Mouse (Mus musculus) frontal cortex, adult 2 months (tissue): Measurements from ENCODE around the gene Dctpp1. TPM values are rescaled to one million over a fixed set of nuclear protein-coding genes. Genes with fewer than 3 reads are reported as not detected.
A peak's percentile ranks its signal among the peaks of the same experiment; 100 is the strongest.
"Not testable (repeated sequence)": the region's sequence is repeated elsewhere in the genome, so short reads cannot be mapped to it uniquely, and the experiment has no call there.

Experiments used
- DNase-seq, 2 experiments: peaks; one replicate each; pipeline ENCODE4 v3.0.0; 2022; ENCODE audit warnings: low spot score in 1 of 2; ENCODE audit errors: extremely low spot score in 1 of 2
- polyA plus RNA-seq: library from polyadenylated mRNA; depleted of rRNA; stranded (reverse); fragments of >200 nt; gene quantifications from 2 replicates; pipeline ENCODE4 v1.2.3, GENCODE M21; 2012

Dctpp1 gene
- polyA plus RNA-seq, 1 experiment, result 27.9 TPM

DNA sequence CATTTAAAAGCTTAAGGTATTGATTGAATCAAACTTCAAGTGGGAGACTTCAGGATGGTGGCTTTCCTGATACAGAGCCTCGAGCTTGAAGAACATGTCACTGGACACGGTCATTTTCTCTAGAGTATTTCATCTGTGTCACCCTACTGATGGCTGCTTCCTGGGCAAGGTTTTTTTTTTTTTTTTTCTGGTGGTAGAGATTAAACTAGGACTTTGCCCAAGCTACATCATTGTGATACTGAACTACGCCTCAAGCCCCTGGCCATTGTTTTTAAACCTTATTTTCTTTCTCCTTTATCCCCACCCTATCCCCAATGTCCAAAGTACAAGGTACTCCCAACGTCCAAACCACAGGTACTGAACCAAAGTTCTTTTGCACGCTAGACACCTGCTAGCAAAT lies 10.2 kb upstream of the Dctpp1 start:
- no peak for DNase-seq

DNA sequence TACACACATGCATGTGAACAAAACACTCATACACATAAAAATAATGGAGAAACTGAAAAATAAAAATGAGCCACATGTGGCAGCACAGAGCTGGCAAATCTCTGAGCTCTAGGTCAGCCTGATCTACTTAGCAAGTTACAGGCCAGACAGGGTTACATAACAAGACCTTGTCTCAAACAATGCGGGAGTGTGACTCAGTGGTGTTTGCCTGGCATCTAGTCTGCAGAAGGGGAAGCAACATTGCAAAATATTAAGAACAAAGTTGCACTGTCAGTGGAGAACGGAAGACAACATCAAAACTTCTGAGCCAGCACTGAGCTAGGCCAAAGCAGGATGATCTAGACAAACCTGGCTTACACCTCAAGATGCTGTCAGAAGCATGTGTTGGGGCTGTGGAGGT lies 9.7 kb upstream of the Dctpp1 start:
- DNase-seq, result no peak

DNA sequence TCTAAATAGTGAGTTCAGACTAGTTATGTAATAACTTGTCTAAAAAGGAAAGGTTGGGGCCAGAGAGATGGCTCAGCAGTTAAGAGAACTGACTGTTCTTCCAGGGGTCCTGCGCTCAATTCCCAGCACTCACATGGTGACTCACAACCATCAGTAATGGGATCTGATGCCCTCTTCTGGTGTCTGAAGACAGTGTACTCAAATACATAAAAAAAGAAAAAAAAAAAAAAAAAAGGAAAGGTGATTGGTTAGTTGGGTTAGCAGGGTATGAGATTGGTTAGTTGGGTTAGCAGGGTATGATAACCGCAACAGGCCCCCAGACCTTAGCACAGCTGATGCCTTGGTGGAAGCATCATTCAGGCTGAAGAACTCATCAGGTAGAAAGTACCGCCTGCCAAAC lies 3.0 kb upstream of the Dctpp1 start:
- DNase-seq, result no peak

DNA sequence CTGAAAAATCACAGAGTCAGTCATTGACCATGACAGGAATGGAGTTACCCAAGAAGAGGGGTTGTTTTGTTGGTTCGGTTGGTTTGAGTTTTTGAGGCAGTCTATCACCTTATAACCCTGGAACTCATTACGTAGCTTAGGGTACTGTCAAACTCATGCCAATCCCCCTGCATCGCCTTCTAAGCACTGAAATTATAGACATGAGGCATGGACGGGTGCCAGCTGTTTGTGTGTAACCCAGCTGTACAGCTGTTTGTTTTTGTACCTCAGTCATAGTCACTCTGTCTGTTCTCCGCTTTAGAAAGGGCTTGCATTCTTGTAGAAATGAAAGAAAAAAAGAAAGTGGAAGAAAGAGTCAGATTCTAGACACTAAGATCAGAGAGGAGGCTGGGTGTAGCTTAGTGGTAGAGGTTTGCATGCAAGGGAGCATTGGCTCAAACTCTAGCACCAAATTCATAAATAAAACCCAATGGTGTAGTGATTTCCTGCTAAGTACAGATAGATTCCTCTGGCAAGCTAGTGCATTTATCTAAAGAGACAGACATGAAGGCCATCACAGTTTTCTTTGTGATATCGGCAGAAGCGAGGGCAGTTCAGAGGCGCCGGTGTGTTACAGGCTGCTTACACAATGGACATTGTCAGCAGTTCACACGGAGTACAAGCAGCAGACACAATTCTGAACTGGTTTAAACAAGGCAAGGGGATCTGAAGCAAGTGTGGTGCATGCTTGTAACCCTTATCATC lies 1.9 kb upstream of the Dctpp1 start:
- DNase-seq, result no peak

DNA sequence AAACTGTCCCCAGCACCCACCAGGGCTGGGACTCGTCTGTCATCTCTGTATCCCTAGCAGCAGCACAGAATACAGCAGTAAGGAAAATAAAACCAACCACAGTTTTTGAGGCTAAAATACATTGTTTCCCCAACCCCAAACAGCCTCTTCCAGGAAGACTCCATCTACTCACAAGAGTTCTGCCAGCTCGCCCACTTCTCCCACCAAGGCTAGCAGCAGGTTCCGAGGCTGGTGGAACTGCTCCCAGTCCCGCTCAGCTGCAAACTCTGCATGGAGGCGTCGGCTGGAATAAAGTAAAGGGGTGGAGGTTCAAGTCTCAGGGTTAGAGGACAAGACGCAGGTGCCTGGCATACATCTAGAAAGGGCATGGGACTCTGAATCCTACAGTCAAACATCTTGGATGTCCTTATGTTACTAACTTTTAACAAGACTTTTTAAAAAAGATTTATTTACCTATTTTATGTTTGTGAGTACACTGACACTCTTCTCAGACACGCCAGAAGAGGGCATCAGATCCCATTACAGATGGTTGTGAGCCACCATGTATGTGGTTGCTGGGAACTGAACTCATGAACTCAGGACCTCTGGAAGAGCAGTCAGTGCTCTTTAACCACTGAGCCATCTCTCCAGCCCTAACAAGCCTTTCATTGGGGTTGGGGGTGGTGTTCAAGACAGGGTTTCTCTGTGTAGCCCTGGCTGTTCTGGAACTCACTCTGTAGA lies 1.2 kb downstream of the Dctpp1 start:
- peak in 1 of 2 experiments; percentile 31 for DNase-seq

DNA sequence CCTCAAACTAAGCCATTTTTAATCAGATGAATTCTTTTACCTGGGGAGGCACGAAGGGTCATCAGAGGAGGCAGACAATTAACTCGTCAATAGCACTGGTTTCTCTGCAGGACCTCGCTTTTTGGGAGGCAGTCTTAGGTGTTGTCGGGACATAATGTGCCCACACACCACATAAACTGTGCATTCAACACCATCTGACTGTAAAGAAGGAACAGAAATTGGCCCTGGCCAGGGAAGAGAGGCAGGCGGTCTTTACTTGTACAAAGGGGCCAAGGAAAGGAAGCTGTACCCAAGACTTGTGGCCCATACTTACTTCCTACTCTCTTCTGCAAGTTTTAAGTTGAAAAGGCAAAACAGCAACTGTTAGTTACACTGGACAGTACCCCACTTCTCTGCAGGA lies 4.0 kb downstream of the Dctpp1 start:
- no peak for DNase-seq

DNA sequence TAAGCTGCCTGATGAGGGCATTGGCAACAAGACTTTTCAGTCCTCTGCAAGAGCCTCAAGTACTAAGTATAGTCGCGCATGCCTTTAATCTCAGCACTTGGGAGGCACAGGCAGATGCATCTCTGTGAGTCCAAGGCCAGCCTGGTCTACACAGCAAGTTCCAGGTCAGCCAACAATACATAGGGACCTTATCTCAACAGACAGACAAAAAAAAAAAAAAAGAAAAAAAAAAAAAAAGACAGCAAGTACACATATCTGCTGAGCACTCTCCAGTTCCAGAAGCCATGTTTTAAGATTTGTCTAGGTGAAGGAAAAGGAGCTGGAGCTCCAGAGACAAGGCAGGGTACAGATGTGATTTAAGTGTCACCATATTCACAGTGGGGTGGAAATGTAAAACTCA lies 4.5 kb downstream of the Dctpp1 start:
- DNase-seq, result no peak

DNA sequence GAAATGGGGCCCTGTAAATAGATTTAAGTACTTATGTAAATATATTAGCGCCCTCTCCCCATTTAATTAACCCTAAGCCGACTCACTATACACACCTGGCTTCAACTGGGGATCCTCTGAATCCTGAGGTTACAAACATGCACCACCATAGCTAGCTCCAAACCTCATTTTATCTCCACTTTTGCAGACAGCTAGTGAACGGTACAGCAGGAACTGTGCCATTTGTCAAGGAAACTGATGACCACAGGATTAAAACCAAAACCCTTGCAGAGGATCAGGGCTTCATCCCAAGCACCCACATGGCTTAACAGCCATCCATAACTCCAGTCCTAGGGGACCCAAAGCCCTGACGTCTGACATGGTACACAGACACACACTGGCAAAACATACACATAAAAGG lies 5.5 kb downstream of the Dctpp1 start:
- DNase-seq, result no peak

DNA sequence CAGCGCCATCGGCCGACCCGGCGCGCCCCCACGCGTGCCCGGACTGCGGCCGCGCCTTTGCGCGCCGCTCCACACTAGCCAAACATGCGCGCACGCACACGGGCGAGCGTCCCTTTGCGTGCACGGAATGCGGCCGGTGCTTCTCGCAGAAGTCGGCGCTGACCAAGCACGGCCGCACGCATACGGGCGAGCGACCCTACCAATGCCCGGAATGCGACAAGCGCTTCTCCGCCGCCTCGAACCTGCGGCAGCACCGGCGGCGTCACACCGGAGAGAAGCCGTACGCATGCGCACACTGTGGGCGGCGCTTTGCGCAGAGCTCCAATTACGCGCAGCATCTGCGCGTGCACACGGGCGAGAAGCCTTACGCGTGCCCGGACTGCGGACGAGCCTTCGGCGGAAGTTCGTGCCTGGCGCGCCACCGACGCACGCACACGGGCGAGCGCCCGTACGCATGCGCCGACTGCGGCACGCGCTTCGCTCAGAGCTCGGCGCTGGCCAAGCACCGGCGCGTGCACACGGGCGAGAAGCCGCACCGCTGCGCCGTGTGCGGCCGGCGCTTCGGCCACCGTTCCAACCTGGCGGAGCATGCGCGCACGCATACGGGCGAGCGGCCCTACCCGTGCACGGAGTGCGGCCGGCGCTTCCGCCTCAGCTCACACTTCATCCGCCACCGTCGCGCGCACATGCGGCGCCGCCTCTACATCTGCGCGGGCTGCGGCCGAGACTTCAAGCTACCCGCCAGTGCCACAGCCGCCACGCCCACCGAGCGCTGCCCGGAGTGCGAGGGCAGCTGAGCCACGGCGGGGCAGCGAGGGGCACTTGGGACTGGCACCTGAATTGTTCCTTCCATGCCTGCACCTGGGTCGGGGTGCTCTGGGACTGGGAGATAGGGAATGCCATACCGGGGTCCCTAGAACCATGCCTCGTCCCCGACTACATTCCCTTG lies 6.4 kb downstream of the Dctpp1 start:
- DNase-seq, result peak; percentile 86 to 97

DNA sequence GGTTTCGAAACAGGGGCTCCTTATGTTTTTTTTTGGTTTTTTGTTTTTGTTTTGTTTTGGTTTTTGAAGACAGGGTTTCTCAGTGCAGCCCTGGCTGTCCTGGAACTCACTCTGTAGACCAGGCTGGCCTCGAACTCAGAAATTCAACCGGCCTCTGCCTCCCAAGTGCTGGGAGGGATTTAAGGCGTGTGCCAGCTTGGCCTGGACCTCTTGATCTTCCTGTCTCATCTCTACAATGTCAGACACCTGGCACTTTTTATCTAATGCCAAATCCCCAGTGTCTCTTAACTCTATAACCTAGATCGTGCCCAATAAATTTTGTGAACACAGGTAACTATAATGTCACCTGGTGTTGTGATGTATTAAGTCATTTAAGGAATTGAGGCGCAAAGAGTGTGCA lies 7.2 kb downstream of the Dctpp1 start:
- no peak for DNase-seq

DNA sequence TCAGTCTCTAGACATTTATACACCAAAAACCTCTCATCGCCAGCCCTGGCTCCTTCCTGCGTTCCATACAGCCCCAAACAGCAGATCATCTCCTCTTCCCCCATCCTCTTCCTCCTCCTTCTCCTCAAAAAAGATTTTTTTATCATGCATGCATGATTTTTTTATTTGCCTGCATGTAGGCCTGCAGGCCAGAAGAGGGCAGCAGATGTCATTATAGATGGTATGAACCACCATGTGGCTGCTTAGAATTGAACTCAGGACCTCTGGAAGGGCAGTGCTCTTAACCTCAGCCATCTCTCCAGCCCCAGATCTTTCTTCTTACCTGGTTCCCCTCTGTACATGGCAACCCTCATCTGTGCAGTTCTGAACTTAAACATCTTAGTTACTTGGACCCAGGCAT lies 8.1 kb downstream of the Dctpp1 start:
- DNase-seq, result peak in 1 of 2 experiments; percentile 28

DNA sequence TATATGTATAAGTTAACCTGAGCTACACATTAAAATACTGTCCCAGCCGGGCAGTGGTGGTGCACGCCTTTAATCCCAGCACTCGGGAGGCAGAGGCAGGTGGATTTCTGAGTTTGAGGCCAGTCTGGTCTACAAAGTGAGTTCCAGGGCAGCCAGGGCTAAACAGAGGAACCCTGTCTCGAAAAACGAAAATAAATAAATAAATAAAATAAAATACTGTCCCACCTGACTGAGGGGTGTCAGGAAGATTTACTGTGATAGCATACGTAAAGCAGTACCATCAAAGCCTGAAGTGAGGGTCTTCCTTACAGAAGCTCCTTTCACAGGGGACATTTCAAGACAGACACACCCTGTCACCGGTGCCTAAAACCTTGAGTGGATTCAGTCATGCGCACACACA lies 10.0 kb downstream of the Dctpp1 start:
- not testable (repeated sequence) for DNase-seq

DNA sequence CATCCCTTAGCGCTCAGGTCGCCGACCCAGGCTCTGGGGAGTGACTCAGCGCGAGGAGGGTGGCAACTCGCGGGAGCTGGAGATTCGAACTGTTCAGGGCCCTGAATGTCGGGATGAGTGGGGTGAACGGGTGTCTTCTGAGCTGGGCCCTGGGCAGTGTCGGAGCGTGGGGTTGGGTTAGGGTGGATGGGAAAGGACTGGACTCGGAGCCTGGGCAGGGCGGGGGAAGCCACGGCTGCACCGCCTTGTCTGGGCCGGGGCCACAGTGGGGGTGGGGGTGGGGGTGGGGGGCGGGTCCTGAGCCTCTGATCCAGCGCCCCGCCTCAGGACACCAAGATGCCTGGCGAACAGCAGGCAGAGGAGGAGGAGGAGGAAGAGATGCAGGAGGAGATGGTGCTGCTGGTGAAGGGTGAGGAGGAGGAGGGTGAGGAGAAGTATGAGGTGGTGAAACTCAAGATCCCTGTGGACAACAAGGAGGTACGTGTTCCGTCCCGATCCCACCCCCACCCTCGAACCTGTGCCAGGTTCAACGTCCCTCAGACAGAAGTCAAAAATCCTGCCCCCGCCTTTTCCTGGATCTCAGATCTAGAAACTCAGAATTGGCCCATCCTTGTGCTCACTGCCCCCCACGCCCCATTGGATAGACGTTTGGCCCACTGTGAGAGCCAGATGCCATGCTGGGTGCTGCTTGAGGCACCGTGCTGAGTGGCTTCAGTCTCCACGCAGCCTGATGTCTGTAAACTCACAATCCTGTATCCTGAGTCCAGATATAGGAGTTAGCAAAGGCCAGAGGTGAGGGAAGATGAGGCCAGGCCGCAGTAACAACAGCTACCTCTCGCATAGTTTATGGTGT lies 15.6 kb downstream of the Dctpp1 start:
- no peak for DNase-seq

DNA sequence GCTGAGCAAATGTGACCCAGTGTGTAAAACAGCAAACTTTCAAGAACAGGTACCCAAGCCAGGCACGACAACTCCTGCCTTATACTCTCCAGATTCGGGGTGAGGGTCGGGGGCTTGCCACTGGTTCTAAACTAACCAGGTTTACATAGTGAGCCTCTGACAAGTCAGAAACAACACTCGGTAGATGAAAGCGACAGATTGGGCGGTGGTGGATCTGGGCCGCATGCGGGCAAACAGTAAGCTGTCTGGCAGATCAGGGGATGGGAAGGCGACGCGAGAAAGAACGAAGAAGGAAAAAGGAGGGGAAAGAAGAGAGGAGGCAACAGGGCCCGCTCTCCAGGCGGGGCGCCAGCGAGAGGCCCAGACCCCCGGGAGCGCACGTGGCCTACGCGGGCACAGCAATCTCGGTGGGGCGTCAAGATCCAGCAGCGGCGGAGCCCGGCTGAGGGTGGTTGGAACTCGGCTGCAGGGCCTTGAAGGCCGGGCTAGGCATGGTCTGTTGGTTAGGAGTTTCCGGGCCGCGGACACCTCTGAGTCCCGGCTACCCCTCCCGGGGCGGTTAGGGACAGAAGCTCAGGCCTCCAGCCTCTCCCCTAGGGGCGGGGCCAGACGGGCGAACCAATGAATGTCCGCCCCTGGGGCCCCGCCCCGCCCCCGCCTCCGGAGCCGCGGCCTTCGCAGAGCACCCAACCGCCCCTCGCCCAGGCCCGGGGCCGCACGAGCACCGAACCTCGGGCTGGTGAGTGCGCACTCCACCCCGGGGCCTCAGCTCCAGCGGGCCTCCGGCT lies 16.4 kb downstream of the Dctpp1 start, which contains the start of gene Zfp771:
Gene Zfp771 (plus strand): TSS at position 405 of the 788 bp plus-strand sequence.
- DNase-seq, result peak; percentile 84 to 92

DNA sequence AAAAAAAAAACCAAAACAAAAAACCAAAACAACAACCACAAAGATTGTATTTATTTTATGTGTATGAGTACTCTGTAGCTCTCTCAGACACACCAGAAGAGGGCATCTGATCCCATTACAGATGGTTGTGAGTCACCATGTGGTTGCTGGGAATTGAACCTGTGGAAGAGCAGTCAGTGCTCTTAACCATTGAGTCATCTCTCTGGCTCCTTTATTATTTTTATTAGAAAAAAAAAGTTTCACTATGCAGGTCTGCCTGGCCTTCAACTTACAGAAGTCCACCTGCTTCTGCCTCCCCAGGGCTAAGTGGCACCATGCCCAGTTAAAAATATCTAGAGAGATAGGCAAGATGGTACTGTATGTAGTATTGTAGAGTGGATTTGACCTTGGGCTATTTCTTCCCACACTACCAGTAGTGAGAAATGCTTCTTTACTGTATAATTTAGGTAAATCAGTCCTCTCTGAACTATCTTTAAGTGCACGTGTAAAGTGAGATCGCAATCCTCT lies 17.1 kb downstream of the Dctpp1 start:
- DNase-seq, result no peak

DNA sequence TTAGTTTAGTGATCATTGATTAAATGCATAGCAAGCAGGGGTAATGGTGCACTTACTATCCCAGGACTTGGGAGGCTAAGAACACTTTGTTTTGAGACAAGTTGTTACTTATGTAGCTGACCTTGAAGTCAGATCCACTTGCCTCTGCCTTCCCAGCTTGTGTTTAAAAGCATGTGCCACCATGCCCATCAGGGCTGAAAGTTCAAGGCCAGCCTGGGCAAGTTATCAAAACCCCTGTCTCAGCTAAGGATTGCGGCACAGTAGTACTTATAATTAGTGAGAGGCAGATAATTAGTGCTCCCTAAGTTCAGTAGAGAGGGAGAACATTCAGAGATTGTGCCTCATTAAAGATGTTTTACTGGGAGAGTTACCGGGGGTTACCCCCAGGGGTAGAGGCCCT lies 25.7 kb downstream of the Dctpp1 start:
- DNase-seq, result no peak

DNA sequence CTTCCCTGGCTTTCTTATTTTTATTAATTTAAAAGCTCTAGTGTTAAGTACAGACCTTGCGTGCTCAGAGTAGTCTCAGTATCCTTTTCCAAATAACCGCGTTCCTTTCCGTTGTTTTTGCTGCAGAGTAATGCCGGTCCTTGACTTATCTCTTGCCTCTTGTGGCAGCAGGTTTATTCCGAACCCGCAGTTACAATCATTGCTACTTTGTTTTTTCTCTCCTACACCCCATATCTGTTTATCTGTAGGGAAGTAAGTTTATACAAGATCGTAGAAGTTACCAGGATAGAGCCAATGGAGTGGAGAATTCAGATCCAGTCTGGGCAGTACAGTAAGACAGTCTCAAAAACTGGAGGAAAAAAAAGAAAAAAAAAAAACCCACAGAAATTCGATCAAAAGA lies 26.7 kb downstream of the Dctpp1 start:
- no peak for DNase-seq

DNA sequence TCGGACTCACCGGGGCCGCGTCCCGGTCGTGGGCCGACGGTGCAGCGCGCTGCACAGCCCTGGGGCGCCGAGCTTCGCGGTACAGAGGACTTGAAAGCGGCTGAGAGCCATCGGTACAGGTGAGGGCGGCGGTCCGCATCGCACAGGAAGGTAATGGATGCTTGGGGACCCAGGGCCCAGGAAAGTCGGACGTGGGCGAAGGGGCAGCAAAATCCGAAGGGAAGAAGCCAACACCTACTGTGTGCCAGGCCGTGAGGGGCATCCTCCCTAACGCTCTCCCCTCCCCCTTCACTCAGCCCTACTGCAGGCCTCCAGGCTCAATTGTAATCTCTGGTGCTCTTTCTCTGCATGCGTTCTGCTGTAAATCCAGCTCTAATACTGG lies 27.1 kb downstream of the Dctpp1 start:
- DNase-seq, result no peak
